Comparison of ENCODE assay signal across 17 mouse cellular contexts in genomic region chr10:8513690-8514089, GRCm38 (mm10).
"Had no signal": no experiment of that assay in that cellular context is flagged by ENCODE, and none has a peak within 500 bp of the region (broad histone marks: within the 10 kb centered on the region; RNA-seq: fewer than 3 reads in every experiment).

No protein-coding gene starts in this region.

- H3K36me3 ChIP-seq: midbrain, embryonic 10.5 days; midbrain, embryonic 12.5 days; midbrain, embryonic 15.5 days; neural tube, embryonic 15.5 days had no signal

- H3K27ac ChIP-seq: midbrain, embryonic 10.5 days; midbrain, embryonic 12.5 days; midbrain, embryonic 15.5 days; neural tube, embryonic 13.5 days; neural tube, embryonic 15.5 days had no signal

- H3K4me2 ChIP-seq: lung, embryonic 14.5 days; midbrain, embryonic 12.5 days; midbrain, embryonic 15.5 days; neural tube, embryonic 13.5 days; neural tube, embryonic 15.5 days had no signal

- H3K4me3 ChIP-seq: midbrain, embryonic 10.5 days; midbrain, embryonic 12.5 days; midbrain, embryonic 15.5 days; neural tube, embryonic 13.5 days; neural tube, embryonic 15.5 days had no signal

- H3K9me3 ChIP-seq: midbrain, embryonic 15.5 days; neural tube, embryonic 15.5 days had no signal

- DNase-seq: lung, adult 18-20 months; lung, embryonic 14.5 days; lung, postnatal 10 days; lung, postnatal 4 days; retina, postnatal 1 day; right cerebral cortex, adult 18-20 months; right cerebral cortex, postnatal 25 days; right cerebral cortex, postnatal 4 days; spleen, adult 18-20 months; thymus, adult 18-20 months; thymus, postnatal 14 days; thymus, postnatal 36 days had no signal

- ATAC-seq: midbrain, embryonic 15.5 days had no signal

- H3K27me3 ChIP-seq: neural tube, embryonic 15.5 days had no signal

- H3K9ac ChIP-seq: lung, embryonic 14.5 days; midbrain, embryonic 12.5 days; midbrain, embryonic 15.5 days; neural tube, embryonic 13.5 days; neural tube, embryonic 15.5 days had no signal
